Mouse (Mus musculus) large intestine, adult 2 months (tissue): Measurements from ENCODE around the gene Cbx2. TPM values are rescaled to one million over a fixed set of nuclear protein-coding genes. Genes with fewer than 3 reads are reported as not detected.

Experiments
- DNase-seq: peaks from one replicate; pipeline ENCODE4 v3.0.0-alpha.2; 2012; ENCODE audit warnings: low read depth, low spot score
- WGBS: fragments of 180-500 bp; shearing (Covaris S2); methylation state at CpG from one replicate; pipeline ENCODE4 v1.1.7; 2018; 5-methylcytosine and 5-hydroxymethylcytosine counted together
- polyA plus RNA-seq: library from polyadenylated mRNA; depleted of rRNA; stranded (reverse); fragments of >200 nt; gene quantifications from 2 replicates; pipeline ENCODE4 v1.2.3, GENCODE M21; 2012

Cbx2 gene
- polyA plus RNA-seq, 1 experiment = 3.5 TPM

GRCm38 (mm10) chr11:119007461-119008456 is 15.0 kb upstream of the Cbx2 start:
- WGBS = 18% methylated on average over 21 of the region's 21 CpGs

DNA sequence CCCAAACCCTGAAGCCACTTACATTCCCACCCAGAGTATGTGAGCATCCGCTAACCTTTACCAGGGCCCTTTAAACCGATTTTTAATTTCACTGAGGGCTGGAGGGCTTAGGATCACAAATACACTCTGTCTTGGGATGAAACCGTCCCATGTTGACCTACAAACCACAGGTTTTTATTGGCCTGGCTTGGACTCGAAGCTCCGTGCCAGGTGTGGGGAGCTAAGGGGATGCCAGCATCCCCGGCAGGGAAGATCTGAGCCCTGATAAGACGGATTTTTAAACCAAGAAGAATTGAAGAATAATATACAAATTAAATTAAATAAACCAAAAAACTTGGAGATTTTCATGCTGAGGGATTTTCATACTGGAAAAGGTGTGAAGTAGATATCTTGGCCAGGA is 8.3 kb upstream of the Cbx2 start:
- DNase-seq = no peak
- WGBS = 55% methylated on average over 7 of the region's 7 CpGs

More at GRCm38 (mm10) chr11:119007461-119008456, 15.0 kb upstream of the Cbx2 start:
- DNase-seq = no peak

GRCm38 (mm10) chr11:119017506-119017905 is 5.3 kb upstream of the Cbx2 start:
- DNase-seq = no peak
- 78% methylated on average over 7 of the region's 7 CpGs for WGBS

DNA sequence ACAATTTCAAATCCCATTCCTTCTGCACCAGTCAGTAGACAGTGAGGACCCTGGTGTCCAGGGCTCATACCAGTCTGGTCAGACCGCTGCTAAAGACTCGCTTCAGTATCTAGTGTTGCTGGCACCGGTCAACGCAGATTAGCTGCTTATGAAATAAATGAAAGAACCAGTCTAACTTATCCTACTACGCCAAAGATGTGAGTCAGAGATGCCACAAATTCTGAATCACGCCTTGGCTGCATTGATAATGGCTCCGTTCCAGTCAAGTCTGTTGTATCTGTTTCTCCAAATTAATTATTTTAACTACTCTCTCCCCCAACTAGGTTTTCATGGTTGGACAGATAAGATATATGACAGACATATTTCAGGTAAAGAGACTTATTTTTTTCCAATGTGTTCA is 1.6 kb upstream of the Cbx2 start:
- WGBS = 87% methylated on average over 7 of the region's 7 CpGs
- DNase-seq = no peak

GRCm38 (mm10) chr11:119022068-119022894 is 481 bp upstream of the Cbx2 start:
- 3% methylated on average over 42 of the region's 42 CpGs for WGBS
- DNase-seq = no peak

DNA sequence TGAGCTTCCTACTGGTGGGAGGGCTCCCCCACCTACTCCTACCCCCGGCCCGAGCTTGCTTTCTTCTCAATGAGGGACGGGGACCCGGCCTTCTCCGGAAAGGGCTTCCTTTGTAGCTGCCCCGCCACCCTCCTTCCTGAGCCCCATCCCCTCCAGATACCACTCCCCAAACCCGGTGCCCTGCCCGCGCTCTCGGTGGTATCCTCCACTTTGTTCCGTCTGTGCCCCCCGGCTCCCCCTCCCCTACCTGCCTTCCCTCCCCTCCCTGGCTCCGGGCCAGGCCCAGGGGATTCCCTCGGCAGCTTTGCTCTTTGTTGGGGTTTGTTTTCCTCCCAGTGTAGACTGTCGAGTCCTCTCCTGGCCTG is 836 bp downstream of the Cbx2 start:
- DNase-seq = no peak
- WGBS = 2% methylated on average over 15 of the region's 15 CpGs

- DNase-seq = no peak
These were observed 1.5 kb downstream of the Cbx2 start for GRCm38 (mm10) chr11:119024260-119024659.

GRCm38 (mm10) chr11:119026203-119026602 is 3.4 kb downstream of the Cbx2 start:
- 75% methylated on average over 12 of the region's 12 CpGs for WGBS
- no peak for DNase-seq

More at GRCm38 (mm10) chr11:119024260-119024659, 1.5 kb downstream of the Cbx2 start:
- 15% methylated on average over 7 of the region's 7 CpGs for WGBS

DNA sequence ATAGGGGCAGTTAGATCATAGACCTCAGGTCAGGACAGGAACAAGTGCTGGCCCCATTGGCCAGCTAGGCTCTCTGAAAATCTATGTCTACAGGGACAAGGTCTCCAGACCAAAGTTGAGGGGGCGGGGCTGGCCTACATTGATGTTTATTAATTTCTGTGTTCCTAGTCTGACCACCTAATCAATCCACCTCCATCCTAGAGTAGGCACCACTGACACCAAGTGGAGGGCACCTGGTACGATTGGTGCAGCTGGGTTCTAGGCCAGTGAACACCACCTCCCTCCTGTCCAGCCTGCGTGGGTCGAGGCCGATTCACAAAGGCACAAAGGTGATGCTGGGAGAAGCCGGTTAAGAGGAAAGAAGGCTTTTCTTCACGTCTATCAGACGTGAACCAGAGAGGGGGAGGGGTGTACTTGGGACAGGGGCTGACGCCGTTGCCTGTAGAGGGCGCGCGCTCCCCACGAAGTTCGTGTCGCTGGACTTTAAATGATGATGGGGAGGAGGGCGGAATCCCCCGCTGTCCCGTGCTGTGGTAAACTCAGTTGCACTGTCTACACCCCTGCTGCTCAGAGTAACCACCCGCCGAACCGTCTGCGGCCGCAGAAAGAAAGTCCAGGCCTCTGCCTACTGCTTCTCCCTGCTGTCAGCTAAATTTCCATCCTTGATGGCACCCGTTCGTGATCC is 11.3 kb downstream of the Cbx2 start:
- DNase-seq = no peak
- WGBS = 4% methylated on average over 26 of the region's 26 CpGs

GRCm38 (mm10) chr11:119034635-119035034 is 11.9 kb downstream of the Cbx2 start:
- WGBS = 14% methylated on average over 19 of the region's 19 CpGs
- no peak for DNase-seq

GRCm38 (mm10) chr11:119035094-119035685 is 12.4 kb downstream of the Cbx2 start:
- WGBS = 18% methylated on average over 21 of the region's 21 CpGs
- no peak for DNase-seq

- no peak for DNase-seq
- 32% methylated on average over 21 of the region's 21 CpGs for WGBS
These were observed 13.0 kb downstream of the Cbx2 start for GRCm38 (mm10) chr11:119035686-119036165.

- WGBS = 24% methylated on average over 15 of the region's 15 CpGs
- no peak for DNase-seq
These were observed 13.7 kb downstream of the Cbx2 start for GRCm38 (mm10) chr11:119036447-119036846.

GRCm38 (mm10) chr11:119036934-119037779 is 14.4 kb downstream of the Cbx2 start:
- no peak for DNase-seq
- WGBS = 20% methylated on average over 57 of the region's 57 CpGs

DNA sequence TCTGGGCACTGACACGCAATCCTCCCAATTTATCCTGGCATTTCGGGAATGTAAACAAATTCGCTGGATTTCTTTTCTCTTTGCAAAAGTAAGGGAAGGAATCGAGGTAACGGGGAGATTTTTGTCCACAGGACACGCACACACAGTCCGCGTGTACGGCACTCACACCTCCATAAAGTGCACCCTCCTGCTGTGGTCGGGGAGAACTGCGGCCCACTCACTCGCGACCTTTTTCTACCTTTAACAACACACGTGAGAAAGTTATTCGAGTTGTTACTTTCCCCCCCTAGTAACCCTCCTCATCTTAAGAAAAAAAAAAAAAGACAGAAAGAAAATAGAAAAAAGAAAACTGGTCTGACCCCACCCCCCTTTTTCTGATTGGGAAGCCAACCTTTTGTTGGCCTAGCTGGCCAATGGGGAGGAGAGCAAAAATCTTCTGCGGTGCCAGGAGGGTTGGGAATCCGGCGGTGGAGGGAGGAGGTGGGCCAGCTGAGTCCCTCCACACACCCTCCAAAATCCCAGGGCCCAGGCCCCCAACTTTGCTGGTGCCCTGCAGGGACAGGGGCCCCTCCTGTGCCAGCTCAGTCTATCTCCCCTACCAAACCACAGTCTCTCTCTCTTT is 15.1 kb downstream of the Cbx2 start:
- WGBS = 78% methylated on average over 18 of the region's 18 CpGs
- no peak for DNase-seq

- DNase-seq = no peak
- WGBS = 91% methylated on average over 22 of the region's 22 CpGs
These were observed 16.2 kb downstream of the Cbx2 start for GRCm38 (mm10) chr11:119038744-119039484.

DNA sequence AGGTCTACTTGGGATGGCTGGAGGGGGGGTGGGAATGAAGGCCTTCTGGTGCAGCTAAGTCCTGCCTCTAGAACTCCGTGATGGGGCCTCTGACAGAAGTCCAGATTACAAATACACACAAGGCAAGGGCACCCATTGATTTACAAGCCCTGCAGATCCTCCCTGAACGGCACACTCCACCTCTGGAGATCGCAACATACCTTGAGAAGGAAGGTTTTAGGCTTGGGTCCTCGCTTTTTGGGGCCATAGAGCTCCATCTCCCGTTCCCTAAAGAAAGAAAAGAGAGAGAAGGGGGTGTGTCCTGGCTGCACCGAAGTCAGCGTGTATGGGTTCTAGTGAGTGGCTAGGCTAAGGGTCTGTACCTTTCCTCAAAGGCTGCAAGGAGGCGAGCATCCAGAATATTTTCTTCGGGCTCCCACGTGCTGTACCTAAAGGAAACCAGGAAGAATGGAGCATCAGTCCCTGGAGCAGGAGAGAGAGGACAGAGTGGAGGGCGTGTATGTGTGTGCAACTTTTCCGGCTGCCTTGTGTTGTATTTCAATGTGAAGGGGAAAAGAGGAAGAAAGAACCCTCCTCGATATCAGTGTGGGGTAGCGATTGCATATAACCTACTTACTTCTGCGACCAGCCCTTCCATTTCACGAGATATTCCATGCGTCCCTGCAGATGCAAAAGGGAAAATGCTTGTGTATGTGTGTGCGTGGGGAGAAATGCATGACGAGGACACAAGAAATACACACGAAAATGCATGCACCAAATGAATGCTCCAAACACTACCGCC is 17.2 kb downstream of the Cbx2 start:
- 27% methylated on average over 21 of the region's 21 CpGs for WGBS
- DNase-seq = no peak
